In genomic region chr11:117806781-117807180, GRCm38 (mm10) we compare ENCODE assay signal across 2 mouse cellular contexts.
A peak's percentile ranks its signal among the peaks of the same experiment; 100 is the strongest.
TF ChIP-seq lines count a peak whose summit lies in the region.

No protein-coding gene starts in this region.

TF ChIP-seq in CH12.LX, 34 proteins besides CTCF, POLR2A, EP300 and RAD21:
- TF ChIP-seq E2F4 (IDR thresholded peaks at IDR 0.05; ENCODE audit: insufficient replicate concordance, low read depth, low read length) (no peak), GABPA (IDR thresholded peaks at IDR 0.05; ENCODE audit: insufficient replicate concordance, low read depth, low read length) (no peak), ZKSCAN1 (IDR thresholded peaks at IDR 0.05; ENCODE audit: borderline replicate concordance, low read depth, low read length) (peak; percentile 98), TBP (conservative IDR thresholded peaks at IDR 0.05; ENCODE audit: low read depth, low read length) (no peak), ELF1 (IDR thresholded peaks at IDR 0.05; ENCODE audit: low read depth, low read length) (no peak), KAT2A (IDR thresholded peaks at IDR 0.05; ENCODE audit: insufficient replicate concordance, low read length) (no peak), UBTF (IDR thresholded peaks at IDR 0.05; ENCODE audit: low read depth, low read length) (no peak)
TF ChIP-seq in CH12.LX: peak in this region for 1.

TF ChIP-seq in MEL, 35 proteins besides CTCF, POLR2A, EP300 and RAD21:
- TF ChIP-seq KAT2A (conservative IDR thresholded peaks at IDR 0.05; ENCODE audit: low read depth, low read length): no peak
- TF ChIP-seq ZKSCAN1 (IDR thresholded peaks at IDR 0.05; ENCODE audit: low read depth, low read length): peak; percentile 97
TF ChIP-seq in MEL: peak in this region for 1.
